Mouse (Mus musculus) spleen, adult 2 months (tissue): ENCODE data around the gene Hsd11b2.

Experiments
- CTCF ChIP-seq: fragments of 200-500 bp; IDR thresholded peaks from 2 replicates; pipeline ENCODE4 v1.5.1; 2011; ENCODE audit warnings: mild to moderate bottlenecking, inconsistent platforms; ENCODE audit not compliant: insufficient read depth, insufficient read length, insufficient replicate concordance; ENCODE audit errors: extremely low read depth
- POLR2A ChIP-seq: fragments of 200-500 bp; IDR thresholded peaks from 2 replicates; pipeline ENCODE4 v1.6.1; 2011; ENCODE audit warnings: low read depth, low read length, inconsistent platforms

DNA sequence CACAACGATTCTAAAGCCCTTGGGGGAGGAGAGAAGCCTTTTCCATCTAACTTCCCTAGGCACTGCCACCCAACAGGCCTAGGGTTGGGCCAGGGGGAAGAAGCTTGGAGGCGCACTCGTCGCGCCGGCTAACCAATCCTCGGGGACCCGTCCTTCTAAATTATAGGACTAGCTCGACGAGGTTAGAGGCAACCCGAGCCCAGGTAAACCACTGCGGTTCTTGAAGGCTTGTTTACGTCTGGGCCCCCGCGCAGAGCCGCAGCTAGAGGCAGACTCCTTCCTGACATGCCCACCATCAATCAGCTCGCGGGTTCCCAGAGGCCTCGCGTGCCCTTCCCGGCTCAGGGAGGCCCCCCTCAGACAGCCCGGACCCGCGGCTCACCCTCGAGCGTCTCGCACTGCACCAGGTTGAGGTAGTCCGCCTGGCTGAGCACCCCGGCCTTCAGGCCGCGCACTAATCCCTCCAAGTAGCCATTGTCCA is 46.9 kb downstream of the Hsd11b2 start:
- TF ChIP-seq POLR2A (no peak), CTCF (no peak)
